Mouse (Mus musculus) retina, adult 2 months (tissue): ENCODE measurements at regions not wholly inside any gene's neighbourhood (a gene's known extent, or its start where the extent isn't known, plus 50 kb on each side); places are given as distances from the start of the nearest gene placed in this dataset.

ENCODE experiments used
- DNase-seq: peaks from one replicate; pipeline ENCODE4 v3.0.0-alpha.2; 2012; ENCODE audit warnings: low read depth, low spot score

GRCm38 (mm10) chr4:82234443-82234842 is 471.1 kb downstream of the Nfib start:
- no peak for DNase-seq

GRCm38 (mm10) chr4:82226197-82227119 is 479.1 kb downstream of the Nfib start:
- no peak for DNase-seq

DNA sequence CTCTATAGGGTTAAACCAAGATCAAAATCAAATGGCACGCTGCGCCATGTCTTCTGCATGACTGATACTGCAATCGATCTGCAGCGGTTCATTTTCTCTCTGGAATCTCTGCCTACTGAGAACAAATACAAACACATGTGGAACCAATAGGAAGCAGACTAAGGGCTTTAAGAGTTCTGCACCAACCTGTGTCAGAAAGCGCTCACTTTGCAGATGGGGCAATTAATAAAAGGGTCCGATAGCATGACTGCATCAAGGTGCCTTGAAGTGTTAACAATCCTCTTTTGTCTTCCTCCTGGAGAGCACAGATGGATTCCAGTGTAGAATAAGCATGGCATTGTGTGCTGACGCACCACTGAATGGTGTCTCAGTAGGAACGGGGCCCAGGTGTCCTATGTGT is 484.8 kb downstream of the Nfib start:
- DNase-seq, result no peak

- DNase-seq, result no peak
These were observed 485.3 kb downstream of the Nfib start for GRCm38 (mm10) chr4:82220120-82220714.

- no peak for DNase-seq
These were observed 486.9 kb downstream of the Nfib start for GRCm38 (mm10) chr4:82218616-82219015.

DNA sequence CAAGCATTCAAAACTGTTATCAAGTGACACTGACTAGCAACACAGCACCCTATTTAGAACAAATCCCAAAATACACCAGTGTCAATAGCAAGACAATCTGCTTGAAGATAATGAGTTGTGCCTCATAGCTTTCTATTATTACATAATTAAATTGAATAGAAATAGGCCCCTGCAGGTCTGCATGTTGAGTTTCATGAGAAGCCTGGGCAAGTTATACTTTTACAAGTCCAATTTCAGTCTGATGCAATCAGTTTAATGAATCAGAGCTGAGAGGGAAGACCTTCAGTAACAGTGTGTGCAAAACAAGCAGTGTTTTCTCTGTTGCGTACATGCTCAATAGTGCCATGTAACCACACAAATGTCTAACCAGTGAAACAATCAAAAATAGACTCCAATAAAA is 498.5 kb downstream of the Nfib start:
- DNase-seq, result no peak

DNA sequence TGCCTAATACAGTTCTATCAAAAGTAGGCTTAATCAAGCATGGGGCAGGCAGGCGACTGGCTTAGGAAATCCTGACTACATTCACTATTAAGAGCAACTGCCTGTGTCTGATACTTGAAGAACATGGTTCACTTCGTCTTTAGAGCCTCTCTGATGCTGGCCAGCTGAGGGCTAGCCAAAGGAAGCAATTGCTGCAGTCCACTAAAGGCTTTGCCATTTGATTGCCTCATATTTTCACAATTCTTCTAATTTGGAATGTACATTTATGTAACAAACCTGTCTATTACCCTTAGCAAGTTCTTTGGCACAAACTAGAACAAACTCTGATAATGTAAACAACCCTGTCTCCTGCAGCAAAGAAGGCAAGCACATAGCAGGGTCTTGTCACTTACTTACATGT is 505.2 kb downstream of the Nfib start:
- DNase-seq, result no peak

DNA sequence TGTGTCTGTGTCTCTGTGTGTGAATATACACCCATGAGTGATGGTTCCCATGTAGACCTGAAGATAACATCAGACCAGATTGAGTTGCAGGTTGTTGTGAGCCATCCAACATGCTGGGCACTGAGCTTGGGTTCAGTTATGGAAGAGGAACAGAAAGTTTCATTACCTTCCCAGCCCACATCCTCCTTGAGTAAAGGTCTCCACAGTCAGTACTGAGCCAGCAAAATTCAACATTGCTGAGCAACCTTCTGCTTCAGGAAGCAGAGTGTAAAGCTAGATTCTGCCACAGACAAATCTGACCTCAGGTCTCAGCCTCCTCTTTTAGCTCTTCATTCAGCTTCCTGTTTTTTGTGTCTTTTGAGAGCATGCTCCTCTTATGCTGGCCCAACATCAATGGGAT is 506.4 kb downstream of the Nfib start:
- DNase-seq, result no peak

GRCm38 (mm10) chr4:82197611-82198010 is 507.9 kb downstream of the Nfib start:
- DNase-seq, result no peak

- no peak for DNase-seq
These were observed 509.4 kb downstream of the Nfib start for GRCm38 (mm10) chr4:82196024-82196647.

GRCm38 (mm10) chr4:82193905-82194304 is 511.6 kb downstream of the Nfib start:
- DNase-seq, result no peak

- no peak for DNase-seq
These were observed 518.7 kb downstream of the Nfib start for GRCm38 (mm10) chr4:82186892-82187291.

DNA sequence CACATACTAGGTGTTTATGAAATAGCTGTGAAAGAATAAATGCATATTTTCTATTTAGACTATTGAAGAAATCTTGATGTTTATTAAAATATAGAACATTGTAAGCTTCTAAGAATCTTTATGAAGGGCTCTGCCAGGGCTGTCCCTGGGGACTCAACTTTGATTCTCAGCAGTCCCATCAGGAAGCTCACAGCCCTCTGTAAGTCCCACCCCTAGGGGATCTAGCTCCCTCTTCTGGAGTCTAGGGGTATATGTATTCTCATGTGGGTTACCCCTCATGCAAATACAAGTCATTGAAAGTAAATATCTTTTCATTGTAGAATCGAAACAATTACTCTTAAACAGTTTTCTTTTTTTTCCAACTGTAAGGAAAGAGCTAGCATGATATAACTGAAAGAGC is 521.6 kb downstream of the Nfib start:
- DNase-seq, result no peak

- DNase-seq, result no peak
These were observed 527.4 kb downstream of the Nfib start for GRCm38 (mm10) chr4:82178112-82178511.

- DNase-seq, result no peak
These were observed 528.8 kb downstream of the Nfib start for GRCm38 (mm10) chr4:82176723-82177122.

DNA sequence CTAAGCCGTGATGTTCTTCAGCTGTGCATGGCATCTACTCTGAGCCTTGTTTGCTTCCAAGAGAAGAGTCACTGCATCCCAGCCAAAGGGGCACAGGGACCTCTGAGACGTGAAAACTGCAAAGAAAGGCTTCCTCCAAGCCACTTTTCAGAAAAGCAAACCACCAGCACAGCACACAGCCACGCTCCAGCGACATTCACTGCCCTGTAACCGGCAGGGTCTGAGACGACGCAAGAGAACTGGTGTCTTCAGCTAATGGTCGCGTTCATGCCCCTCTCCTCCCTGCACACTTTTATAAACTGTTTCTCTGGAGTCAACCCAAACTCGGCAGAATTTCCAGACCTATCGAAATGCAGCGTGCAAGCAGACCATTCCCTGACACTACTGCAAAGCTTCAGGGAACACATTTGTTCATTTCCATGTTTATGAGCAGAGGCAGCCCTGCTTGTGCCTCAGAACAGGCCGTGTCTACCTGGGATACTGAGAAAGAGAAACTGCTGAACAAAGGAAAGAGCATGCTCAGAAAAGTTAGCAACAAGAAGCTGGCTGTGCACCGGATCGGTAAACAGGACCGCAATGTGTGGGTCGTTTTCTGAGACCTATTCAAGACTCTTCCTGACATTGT is 532.0 kb downstream of the Nfib start:
- DNase-seq, result no peak

DNA sequence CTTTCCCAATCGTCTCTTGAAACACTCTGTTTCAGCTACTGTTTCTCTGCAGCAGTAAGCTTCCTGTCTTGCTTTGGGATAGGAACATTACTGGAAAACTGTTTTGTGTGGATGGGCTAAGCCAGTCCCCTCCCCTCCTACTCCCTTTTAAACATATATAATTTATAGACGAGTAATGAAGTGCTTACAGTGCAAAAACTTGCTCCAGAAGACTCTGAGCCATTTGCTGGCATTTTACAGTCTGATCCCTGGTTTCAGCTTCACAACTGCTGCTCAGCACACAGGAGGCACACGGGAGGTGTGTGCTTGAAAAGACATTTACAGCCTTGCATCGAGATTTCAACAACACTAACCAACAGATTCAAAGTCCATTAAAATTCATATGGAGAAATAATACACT is 534.6 kb downstream of the Nfib start:
- no peak for DNase-seq

DNA sequence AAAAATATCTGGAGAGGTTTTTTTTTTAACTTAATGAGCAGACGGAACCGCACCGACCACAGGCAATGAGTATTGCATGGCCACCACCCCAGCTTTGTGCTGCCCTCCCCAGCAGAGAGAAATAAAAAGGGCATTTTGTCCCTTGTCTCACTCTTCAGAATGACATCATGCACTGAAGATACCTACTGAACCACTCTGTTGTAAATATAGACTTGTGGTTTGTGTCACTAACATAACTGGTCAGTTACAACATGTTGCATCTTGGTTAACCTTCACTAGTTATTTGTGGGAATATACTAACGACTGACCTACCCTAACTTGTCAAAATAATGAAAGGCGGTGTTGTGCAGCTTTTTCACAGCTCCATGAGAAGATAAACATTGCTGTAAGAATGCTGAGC is 537.5 kb downstream of the Nfib start:
- DNase-seq, result no peak

- no peak for DNase-seq
These were observed 538.2 kb downstream of the Nfib start for GRCm38 (mm10) chr4:82167396-82167795.

- DNase-seq, result no peak
These were observed 538.7 kb downstream of the Nfib start for GRCm38 (mm10) chr4:82166826-82167225.

- no peak for DNase-seq
These were observed 539.5 kb downstream of the Nfib start for GRCm38 (mm10) chr4:82166087-82166486.

GRCm38 (mm10) chr4:82164058-82164457 is 541.5 kb downstream of the Nfib start:
- no peak for DNase-seq
